Mouse (Mus musculus): Measurements from ENCODE around the gene Asap2.
A peak's percentile ranks its signal among the peaks of the same experiment; 100 is the strongest.

Gene Asap2

GRCm38 (mm10) chr12:21315923-21316868, 325.9 kb downstream of the Asap2 start, which contains the start of gene Iah1:
Iah1 (plus strand) TSS chr12:21316389.
- peak; percentile 94 for DNase-seq (ENCODE audit: low read depth)

- DNase-seq (ENCODE audit: low read depth) = peak; percentile 28
These were observed 326.6 kb downstream of the Asap2 start for GRCm38 (mm10) chr12:21316869-21317265.

- peak; percentile 88 for DNase-seq (ENCODE audit: low read depth)
These were observed 328.1 kb downstream of the Asap2 start for GRCm38 (mm10) chr12:21318143-21318895.
